Mouse (Mus musculus): Measurements from ENCODE around the gene Vti1a.

GRCm38 (mm10) chr19:55569114-55569513 is 253.0 kb downstream of the Vti1a start:
- TF ChIP-seq POLR2A (IDR thresholded peaks at IDR 0.05; ENCODE audit: low read depth, low read length) (no peak), CTCF (IDR thresholded peaks at IDR 0.05; ENCODE audit: borderline replicate concordance, insufficient read depth, low read length) (no peak)
